Mouse (Mus musculus): ENCODE results near the gene Fhit. TPM values are rescaled to one million over a fixed set of nuclear protein-coding genes. Genes with fewer than 3 reads are reported as not detected.

Gene Fhit
- polyA plus RNA-seq, 1 experiment from 2014 or later = 7.8 TPM

DNA sequence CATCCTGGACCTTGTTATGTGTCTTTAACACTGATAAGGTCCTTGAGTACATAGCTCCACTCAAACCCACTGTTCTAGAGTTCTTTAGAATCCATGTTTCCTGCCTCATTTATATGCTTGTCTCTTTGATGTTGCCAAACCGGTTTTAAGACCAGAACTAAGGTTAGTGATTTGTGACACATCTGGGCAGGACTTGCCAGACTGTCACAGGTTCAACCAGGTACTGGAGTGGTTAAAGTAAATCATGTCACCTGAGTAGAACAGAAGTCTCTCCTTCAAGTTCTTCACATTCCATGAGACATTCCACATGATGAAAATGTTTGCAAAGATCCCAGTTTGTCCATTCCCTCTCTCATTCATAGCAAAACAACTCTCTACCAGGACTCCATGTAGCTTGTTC, 1376.0 kb downstream of the Fhit start:
- Histone ChIP-seq H3K4me2 (replicated peaks) (no peak overlapping the region), H3K36me3 (no peaks in the 10 kb centered on the region), H3K27me3 (no peaks in the 10 kb centered on the region), H3K4me1 (replicated peaks) (peaks cover 8% of the 10 kb centered on the region; the same call in 1 of the 2 replicates), H3K9ac (replicated peaks) (no peak overlapping the region), H3K4me3 (replicated peaks) (no peak overlapping the region), H3K27ac (no peak overlapping the region), H3K9me3 (no peaks in the 10 kb centered on the region)
- no peak for ATAC-seq
- WGBS = 56% methylated on average over 1 of the region's 1 CpGs

DNA sequence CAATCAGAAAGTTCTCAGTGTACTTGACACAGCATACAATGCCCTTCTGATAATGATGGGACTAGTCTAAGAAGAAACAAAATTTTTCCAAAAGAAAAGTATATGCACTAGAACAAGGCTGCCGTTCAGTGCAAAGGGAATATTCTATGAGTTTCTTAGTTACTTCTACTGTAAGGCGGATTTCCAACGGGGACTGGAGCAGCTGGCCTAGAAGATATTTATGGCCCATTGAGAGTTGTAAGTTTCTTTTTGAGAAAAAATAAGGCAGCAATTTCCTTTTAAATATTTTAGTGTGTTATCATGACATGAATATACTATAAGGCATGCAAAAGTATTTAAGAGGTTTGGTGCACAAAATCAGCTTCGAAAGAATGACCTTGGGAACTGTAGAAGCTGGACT, 1410.5 kb downstream of the Fhit start:
- Histone ChIP-seq H3K4me2 (replicated peaks) (no peak overlapping the region), H3K27me3 (no peaks in the 10 kb centered on the region), H3K4me3 (replicated peaks) (no peak overlapping the region), H3K36me3 (no peaks in the 10 kb centered on the region), H3K9ac (replicated peaks) (no peak overlapping the region), H3K9me3 (no peaks in the 10 kb centered on the region), H3K27ac (no peak overlapping the region), H3K4me1 (replicated peaks) (no peaks in the 10 kb centered on the region)
- 94% methylated on average over 4 of the region's 4 CpGs for WGBS
- no peak for ATAC-seq

DNA sequence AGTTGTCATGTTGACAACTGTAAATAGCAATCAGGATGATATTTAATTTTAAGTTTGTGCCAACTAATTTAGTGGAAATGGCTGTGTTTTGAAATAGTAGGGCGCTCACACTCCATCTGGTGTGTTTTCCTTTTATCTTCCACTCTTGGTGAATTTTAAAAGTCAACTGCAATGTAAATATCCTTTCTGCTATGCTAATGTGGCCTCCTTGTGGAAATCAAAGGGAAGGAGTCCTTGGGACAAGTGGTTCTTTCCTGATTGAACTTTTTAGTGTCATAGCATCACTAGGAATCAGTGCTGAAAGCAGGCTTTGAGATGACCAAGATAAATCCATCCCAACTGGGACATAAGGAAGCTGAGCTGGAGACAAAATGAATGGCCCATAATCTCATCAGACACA, 1413.1 kb downstream of the Fhit start:
- H3K4me3 ChIP-seq (replicated peaks) = no peak overlapping the region
- no peaks in the 10 kb centered on the region for H3K9me3 ChIP-seq
- no peak for ATAC-seq
- H3K36me3 ChIP-seq = no peaks in the 10 kb centered on the region
- no peaks in the 10 kb centered on the region for H3K4me1 ChIP-seq (replicated peaks)
- 89% methylated on average over 1 of the region's 1 CpGs for WGBS
- no peak overlapping the region for H3K9ac ChIP-seq (replicated peaks)
- H3K4me2 ChIP-seq (replicated peaks) = no peak overlapping the region
- no peak overlapping the region for H3K27ac ChIP-seq
- H3K27me3 ChIP-seq = no peaks in the 10 kb centered on the region

DNA sequence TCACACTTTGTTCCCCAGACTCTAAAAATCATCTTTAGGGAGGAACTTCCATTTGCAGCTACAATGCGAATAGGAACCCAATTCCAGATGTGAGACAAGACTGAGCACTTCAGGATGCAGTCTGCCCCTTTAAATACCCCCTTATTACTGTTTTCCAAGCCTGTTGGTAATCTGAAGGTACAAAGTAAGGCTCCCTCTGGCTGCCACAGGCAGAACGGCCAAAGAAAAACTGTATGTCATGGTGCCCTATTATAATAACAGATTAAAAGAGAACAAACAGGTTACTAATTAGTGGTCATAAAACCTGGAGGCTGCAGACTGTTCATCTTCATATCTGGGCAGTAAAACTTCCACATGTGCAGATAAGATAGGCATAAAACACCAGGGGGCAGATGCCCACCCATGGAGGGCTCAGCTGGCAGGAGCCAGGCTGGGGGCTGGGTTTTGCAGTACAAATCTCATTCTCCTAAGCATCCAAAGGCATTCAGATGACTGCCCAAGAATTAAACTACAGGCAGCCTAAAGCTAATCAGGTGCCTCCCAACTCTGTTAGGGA, 1439.8 kb downstream of the Fhit start:
- no peak for ATAC-seq
- Histone ChIP-seq H3K9me3 (no peaks in the 10 kb centered on the region), H3K9ac (replicated peaks) (no peak overlapping the region), H3K4me2 (replicated peaks) (no peak overlapping the region), H3K4me3 (replicated peaks) (no peak overlapping the region), H3K27ac (no peak overlapping the region), H3K27me3 (no peaks in the 10 kb centered on the region), H3K4me1 (replicated peaks) (no peaks in the 10 kb centered on the region), H3K36me3 (no peaks in the 10 kb centered on the region)
- WGBS = 61% methylated on average over 2 of the region's 2 CpGs

DNA sequence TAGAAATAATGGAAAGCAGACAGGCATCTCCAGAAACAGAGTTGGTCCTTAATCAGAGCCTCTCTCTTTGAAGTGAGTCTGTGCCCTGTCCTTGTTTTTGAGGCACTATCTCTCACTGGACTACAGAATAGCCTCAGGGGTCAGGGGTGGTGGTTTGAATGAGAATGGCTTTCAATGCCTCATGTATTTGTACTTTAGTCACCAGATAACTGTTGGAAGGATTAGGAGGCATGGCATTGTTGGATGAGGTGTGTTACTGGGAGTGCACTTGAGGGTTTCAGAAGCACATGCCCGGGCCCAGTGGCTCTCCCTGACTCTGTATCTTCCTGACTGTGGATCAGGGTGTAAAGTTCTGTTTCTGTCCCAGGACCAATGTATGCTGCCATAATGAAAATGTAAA, 1463.2 kb downstream of the Fhit start:
- Histone ChIP-seq H3K36me3 (no peaks in the 10 kb centered on the region), H3K4me2 (replicated peaks) (no peak overlapping the region), H3K27me3 (peaks cover 47% of the 10 kb centered on the region), H3K27ac (no peak overlapping the region), H3K9ac (replicated peaks) (no peak overlapping the region), H3K4me1 (replicated peaks) (peaks cover 21% of the 10 kb centered on the region), H3K4me3 (replicated peaks) (no peak overlapping the region), H3K9me3 (no peaks in the 10 kb centered on the region)
- no peak for ATAC-seq
- WGBS = 73% methylated on average over 1 of the region's 1 CpGs

DNA sequence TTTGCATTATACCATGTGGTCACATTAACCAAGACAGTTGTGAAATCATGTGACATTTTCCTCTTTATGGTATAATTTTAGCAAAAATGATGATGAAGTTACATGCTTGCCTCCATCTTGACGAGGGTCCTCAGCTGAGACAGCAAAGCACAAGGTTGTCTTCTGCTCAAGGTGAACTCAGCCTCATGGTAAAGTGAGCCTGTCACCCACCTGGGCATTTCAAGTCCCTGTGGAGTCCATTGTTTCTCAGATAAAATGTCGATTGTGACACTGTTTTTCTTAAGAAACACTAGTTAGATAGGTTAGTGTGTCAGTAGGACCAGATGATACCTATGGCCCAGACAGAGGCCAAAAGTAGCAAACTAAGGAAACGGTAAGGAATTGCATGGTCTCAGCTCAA, 1464.7 kb downstream of the Fhit start:
- ATAC-seq = no peak
- WGBS = 91% methylated on average over 3 of the region's 3 CpGs
- Histone ChIP-seq H3K4me3 (replicated peaks) (no peak overlapping the region), H3K4me1 (replicated peaks) (peaks cover 21% of the 10 kb centered on the region), H3K27me3 (peaks cover 59% of the 10 kb centered on the region), H3K4me2 (replicated peaks) (no peak overlapping the region), H3K9ac (replicated peaks) (no peak overlapping the region), H3K27ac (no peak overlapping the region), H3K9me3 (no peaks in the 10 kb centered on the region), H3K36me3 (no peaks in the 10 kb centered on the region)

DNA sequence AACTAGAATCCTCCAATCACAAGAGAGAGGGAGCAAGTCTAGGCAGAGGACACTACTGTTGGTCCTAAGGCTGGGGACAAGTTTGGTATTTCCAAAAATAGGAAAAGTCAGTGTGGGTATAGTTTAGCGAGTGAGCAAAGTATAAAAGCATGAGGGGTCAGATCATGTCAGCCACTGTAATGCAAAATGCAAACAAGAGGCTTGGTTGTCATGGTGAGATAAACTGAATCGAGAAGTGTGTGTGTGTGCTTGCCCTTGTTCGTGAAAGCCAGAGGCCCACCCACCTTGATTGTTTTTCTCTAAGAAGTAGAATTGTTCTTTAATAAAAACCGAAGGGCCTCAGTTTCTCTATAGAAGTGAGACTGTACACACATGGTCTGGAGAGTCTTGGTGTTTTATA, 1465.8 kb downstream of the Fhit start:
- H3K27ac ChIP-seq = no peak overlapping the region
- WGBS = 16% methylated on average over 4 of the region's 4 CpGs
- peaks cover 49% of the 10 kb centered on the region for H3K27me3 ChIP-seq
- H3K36me3 ChIP-seq = no peaks in the 10 kb centered on the region
- no peaks in the 10 kb centered on the region for H3K9me3 ChIP-seq
- H3K4me3 ChIP-seq (replicated peaks) = no peak overlapping the region
- H3K4me2 ChIP-seq (replicated peaks) = no peak overlapping the region
- 0 out of 2 replicates have a peak, but pooled peaks have one; percentile 7 for ATAC-seq
- H3K9ac ChIP-seq (replicated peaks) = no peak overlapping the region
- peaks cover 21% of the 10 kb centered on the region for H3K4me1 ChIP-seq (replicated peaks)

DNA sequence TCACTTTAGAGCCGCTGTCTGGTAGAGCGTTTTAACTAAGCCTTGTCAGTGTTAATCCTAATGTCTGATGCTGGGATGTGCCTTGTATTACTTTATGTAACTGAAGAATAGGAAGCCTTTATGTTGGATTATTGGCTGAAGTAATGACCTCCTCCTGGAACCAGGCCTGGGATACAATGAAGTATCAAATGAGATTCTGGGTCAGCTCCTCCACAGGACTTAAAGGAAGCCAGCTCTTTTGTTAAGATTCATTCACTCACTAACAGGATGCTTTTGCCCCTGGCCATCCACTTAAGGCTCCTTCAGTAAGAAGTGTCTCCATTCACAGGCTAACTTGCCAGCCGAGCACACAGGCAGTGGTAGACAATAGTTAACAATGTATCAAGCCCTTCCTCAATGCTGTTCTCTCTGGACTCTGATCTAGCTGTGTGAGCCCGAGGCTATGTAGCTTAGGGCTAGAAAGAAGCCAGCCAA, 1466.6 kb downstream of the Fhit start:
- H3K27me3 ChIP-seq = peaks cover 45% of the 10 kb centered on the region
- H3K4me2 ChIP-seq (replicated peaks) = no peak overlapping the region
- peak; percentile 86 for ATAC-seq
- H3K4me3 ChIP-seq (replicated peaks) = no peak overlapping the region
- H3K9ac ChIP-seq (replicated peaks) = no peak overlapping the region
- no peaks in the 10 kb centered on the region for H3K36me3 ChIP-seq
- 8% methylated on average over 4 of the region's 4 CpGs for WGBS
- no peaks in the 10 kb centered on the region for H3K9me3 ChIP-seq
- H3K27ac ChIP-seq = no peak overlapping the region
- H3K4me1 ChIP-seq (replicated peaks) = peaks cover 21% of the 10 kb centered on the region

DNA sequence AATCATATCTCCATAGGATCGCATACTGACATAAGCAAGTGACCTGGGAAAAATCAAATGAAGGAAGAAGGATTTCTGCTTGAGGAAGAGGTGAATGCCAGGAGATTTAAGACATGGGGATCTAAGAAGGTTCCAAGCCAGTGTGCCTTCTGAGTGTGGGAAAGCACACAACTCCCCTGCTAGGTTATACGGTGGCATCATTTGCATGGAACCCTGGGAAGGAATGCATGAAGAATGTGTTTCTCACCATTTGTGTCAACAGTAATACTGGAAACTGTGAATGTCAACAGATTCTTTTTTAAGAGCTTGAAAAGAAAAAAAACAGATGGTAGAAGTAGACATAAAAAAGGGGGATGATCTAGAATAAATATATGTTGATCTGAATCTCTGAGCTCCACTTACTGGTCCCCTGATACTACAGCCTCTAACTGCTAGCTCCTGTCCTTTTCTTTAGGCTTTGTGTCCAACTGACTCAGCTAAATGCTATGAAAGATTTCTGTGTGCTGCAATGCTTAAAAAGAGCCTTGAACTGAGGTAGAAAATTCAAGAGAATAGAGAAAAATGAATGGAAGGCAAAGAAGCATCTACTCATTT, 1473.1 kb downstream of the Fhit start:
- no peaks in the 10 kb centered on the region for H3K36me3 ChIP-seq
- no peaks in the 10 kb centered on the region for H3K4me1 ChIP-seq (replicated peaks)
- no peak overlapping the region for H3K9ac ChIP-seq (replicated peaks)
- no peak overlapping the region for H3K4me3 ChIP-seq (replicated peaks)
- H3K9me3 ChIP-seq = no peaks in the 10 kb centered on the region
- H3K4me2 ChIP-seq (replicated peaks) = no peak overlapping the region
- ATAC-seq = no peak
- H3K27me3 ChIP-seq = peaks cover 14% of the 10 kb centered on the region
- 93% methylated on average over 2 of the region's 2 CpGs for WGBS
- H3K27ac ChIP-seq = no peak overlapping the region

DNA sequence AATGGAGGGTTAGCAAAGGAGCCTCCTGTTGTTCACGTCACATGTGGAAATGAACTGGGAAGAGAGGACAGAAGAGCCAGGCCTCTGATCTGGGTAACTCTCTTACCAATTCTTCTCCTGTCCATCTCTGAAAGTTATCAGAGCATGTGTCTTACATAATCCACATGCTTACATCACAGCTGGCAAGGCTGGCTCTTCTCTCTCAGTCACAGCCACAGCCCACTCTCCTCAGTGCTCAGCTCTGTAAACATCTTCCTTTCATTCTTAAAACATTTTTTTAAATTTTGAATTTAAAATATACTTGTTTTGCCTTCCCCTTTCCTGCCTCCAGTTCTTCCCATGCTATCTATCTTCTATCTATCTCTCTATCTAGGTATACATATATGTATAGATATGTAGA, 1477.5 kb downstream of the Fhit start:
- no peaks in the 10 kb centered on the region for H3K4me1 ChIP-seq (replicated peaks)
- H3K9me3 ChIP-seq = no peaks in the 10 kb centered on the region
- H3K27me3 ChIP-seq = peaks cover 2% of the 10 kb centered on the region; the same call in 1 of the 2 replicates
- H3K4me2 ChIP-seq (replicated peaks) = no peak overlapping the region
- WGBS = 52% methylated on average over 1 of the region's 1 CpGs
- ATAC-seq = no peak
- no peaks in the 10 kb centered on the region for H3K36me3 ChIP-seq
- H3K9ac ChIP-seq (replicated peaks) = no peak overlapping the region
- H3K27ac ChIP-seq = no peak overlapping the region
- no peak overlapping the region for H3K4me3 ChIP-seq (replicated peaks)

DNA sequence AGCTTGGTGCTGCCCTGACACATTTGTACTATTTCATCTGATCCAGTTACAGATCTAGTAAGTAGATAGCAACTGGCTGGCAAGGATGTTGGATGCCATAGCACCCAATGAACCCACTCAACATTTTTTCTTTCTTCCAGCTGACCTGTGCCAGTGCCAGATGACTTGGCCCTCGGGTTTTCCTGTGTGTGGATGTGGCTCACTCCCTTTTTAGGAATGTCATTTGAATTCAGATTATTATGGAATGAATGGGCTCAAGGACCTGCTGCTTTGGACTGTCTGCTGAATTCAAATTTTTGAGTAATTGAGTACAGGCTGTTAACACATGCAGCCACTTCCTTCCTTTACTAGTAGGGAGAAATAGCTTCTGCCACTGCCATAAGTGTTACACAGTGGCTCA, 1489.1 kb downstream of the Fhit start:
- WGBS = 60% methylated on average over 1 of the region's 1 CpGs
- H3K27me3 ChIP-seq = no peaks in the 10 kb centered on the region
- H3K27ac ChIP-seq = no peak overlapping the region
- H3K9me3 ChIP-seq = no peaks in the 10 kb centered on the region
- H3K36me3 ChIP-seq = no peaks in the 10 kb centered on the region
- no peak overlapping the region for H3K4me3 ChIP-seq (replicated peaks)
- H3K4me1 ChIP-seq (replicated peaks) = no peaks in the 10 kb centered on the region
- H3K9ac ChIP-seq (replicated peaks) = no peak overlapping the region
- no peak overlapping the region for H3K4me2 ChIP-seq (replicated peaks)
- ATAC-seq = no peak

DNA sequence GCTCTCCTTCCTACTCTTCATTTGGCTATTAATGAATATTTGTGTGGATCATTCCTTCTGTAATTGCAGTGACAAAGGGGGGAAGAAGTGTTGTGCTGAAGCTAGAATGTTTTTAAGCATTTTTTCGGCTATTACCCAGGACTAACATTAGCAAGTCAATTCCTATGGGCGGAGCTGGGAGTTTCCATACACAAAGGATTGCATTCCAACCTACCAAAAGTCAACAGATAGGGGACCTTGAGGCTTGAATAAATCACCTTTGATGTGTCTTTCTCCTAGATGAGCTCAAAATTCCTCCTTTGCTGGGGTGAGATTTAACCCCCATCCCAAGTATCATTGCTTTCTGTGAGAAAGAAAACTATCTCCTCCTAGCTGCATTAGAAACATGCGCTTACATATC, 1490.1 kb downstream of the Fhit start:
- H3K9ac ChIP-seq (replicated peaks) = no peak overlapping the region
- ATAC-seq = no peak

DNA sequence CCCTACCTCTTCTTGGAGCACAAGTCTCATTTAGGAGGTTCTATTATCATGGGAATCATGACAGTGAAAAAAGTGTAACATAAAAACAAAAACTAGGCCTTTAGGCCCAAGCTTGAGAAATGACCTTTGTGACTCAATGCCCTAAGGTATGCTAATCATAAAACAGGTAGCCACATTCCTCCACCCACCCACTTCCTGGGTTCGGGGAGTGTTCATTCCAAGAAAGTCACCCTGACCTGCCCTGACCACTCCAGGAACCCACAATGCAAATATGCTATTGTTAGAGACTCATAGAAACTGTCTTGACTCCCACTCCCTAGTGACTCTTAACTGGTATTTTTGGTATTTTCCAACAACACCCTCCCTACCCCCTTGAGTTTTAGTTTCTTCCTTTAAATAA, 1492.1 kb downstream of the Fhit start:
- Histone ChIP-seq H3K9me3 (no peaks in the 10 kb centered on the region), H3K4me1 (replicated peaks) (no peaks in the 10 kb centered on the region), H3K27me3 (no peaks in the 10 kb centered on the region), H3K27ac (no peak overlapping the region), H3K4me3 (replicated peaks) (no peak overlapping the region), H3K9ac (replicated peaks) (no peak overlapping the region), H3K4me2 (replicated peaks) (no peak overlapping the region), H3K36me3 (no peaks in the 10 kb centered on the region)
- no peak for ATAC-seq
- WGBS = 64% methylated on average over 1 of the region's 1 CpGs

More for the DNA sequence above, 1490.1 kb downstream of the Fhit start:
- H3K4me2 ChIP-seq (replicated peaks) = no peak overlapping the region
- no peaks in the 10 kb centered on the region for H3K4me1 ChIP-seq (replicated peaks)
- no peak overlapping the region for H3K27ac ChIP-seq
- H3K4me3 ChIP-seq (replicated peaks) = no peak overlapping the region
- WGBS = 52% methylated on average over 3 of the region's 3 CpGs
- no peaks in the 10 kb centered on the region for H3K9me3 ChIP-seq
- H3K27me3 ChIP-seq = no peaks in the 10 kb centered on the region
- H3K36me3 ChIP-seq = no peaks in the 10 kb centered on the region

Data from midbrain, embryonic 13.5 days (tissue).